Mouse (Mus musculus): ENCODE data around the gene Gm28051.

The Gm28051 gene

DNA sequence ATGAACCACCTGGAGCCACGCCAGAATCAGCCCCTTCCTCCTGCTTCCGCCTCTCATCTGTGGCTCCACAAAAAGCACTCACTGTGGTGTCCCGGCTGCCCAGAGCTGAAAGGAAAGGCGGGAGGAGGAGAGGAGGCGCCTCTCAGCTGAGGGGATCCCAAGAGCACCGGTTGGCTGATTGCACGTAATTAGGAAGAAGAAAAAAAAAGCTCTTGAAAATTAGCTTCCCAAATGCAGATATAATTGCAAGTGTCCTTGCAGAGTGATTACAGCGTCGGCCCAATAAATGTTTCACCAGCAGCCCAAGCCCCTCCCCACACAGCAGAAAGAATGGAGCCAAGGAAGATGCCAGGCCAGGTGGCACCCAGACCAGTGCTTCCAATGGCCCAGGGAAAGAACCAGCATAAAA lies 72.0 kb downstream of the Gm28051 start:
- DNase-seq (ENCODE audit: low spot score in 2 of 2), result no peak

DNA sequence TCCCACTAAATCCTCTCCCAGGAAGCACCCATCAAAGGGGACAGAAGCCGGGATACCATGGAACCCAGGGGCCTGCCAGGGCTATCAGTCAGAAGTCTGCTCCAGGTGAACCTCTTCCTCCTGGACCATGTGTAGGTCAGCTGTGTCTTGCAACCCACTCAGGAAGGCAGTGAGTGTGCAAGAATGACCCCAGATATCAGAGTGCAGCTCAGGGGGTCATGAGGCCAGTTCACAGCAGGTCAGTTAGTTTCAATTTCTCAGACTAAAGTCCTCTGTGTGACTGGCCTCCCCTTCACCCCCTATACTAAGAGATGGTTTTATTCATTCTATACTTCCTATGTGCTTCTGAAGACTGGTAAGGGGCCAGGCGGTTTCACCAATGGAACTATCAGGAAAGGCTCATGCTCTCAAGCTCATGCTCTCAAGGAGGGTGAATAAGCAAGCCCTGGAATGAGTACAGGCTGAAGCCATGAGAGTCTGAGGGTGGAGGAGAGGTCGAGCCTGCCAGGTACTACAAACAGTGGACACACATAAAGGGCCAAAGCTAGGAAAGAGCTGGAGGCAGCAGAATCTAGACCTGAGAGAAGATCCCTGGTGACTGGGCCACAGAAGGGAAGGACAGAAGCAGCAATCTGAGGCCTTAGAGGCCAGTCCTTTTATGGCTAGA lies 72.7 kb downstream of the Gm28051 start:
- no peak for DNase-seq (ENCODE audit: low spot score in 2 of 2)

DNA sequence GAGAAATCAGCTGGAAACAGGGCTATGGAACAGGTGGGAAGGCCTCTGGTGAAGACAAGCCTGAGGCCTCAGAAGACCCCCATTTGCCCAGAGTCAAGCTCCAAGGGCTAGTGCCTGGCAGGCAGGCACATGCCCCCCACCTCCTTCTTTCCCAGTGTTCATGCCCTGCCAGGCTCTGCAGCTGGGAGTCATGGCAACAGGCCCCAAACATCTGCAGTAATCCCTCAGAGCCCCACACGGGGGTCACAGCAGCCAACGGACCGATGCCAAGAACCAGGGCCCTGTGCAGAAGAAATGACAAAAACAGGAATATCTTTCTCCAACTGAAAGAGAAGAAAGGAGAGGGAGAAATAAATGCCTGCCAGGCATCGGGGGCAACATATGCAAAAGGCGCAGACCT lies 73.6 kb downstream of the Gm28051 start:
- no peak for DNase-seq (ENCODE audit: low spot score in 2 of 2)

DNA sequence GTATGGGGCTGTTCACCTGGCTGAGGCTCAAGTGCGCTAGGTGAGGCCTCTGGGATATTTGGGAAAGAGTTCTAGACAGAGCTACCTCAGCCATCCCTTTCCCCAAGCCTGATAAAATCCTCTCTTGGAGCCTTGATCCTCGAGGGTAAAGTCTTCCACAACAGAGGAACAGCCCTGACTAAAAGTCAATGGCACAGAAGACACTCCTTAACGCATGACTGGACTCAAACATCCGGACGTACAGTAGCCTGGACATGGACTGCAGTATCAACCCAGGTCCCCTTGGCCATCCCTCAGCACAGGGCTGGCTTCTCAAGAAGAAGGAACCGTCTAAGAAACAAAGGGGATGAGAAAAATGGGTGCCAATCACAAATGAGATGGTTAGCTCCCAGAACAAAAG lies 74.1 kb downstream of the Gm28051 start:
- DNase-seq (ENCODE audit: low spot score in 2 of 2), result no peak

DNA sequence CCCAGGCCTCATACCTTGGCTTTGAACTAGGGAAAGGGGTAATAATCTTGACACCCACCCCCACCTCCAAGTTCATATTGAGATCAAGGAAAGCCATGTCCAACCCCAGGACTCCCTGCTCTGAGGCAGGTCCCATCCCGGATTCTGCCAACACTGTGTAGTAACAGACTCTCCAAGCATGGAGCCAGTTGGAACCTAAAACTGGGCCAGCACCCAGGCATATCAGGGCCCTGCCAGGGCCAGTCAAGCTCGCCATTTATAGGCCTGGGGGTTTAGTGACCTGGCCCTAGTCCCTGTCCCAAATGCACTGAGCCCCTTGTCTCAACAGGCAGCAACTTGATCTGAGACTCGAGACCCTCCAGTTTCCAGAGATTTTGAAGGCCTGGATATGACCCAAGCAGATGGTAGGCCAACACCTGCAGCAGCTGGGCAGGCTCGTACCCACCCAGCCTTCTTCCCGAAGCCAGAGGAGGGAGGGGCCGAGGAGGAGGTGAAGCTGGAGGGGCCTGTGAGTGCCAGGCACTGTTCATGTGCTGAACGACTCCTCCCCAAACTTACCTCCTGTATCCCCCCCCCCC lies 74.8 kb downstream of the Gm28051 start:
- no peak for DNase-seq (ENCODE audit: low spot score in 2 of 2)

DNA sequence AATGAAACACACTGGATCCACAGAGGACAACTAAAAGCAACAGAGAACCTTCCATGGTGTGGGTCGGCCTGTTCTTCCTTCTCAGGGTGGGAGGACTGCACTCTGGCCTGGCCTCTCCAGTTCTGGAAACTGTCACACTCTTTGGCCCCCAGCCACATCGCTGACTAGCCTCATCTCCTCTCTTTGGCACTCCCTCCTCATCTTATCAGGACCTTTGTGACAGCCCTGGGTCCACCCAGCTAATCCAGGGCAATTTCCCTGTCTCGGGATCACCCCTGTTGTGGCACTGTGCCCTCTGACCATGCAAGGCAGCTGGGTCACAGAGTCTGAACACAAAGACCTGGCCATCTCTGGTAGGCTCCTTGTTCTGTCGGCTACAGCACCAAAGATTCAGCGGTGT lies 75.5 kb downstream of the Gm28051 start:
- DNase-seq (ENCODE audit: low spot score in 2 of 2), result peak in 1 of 2 experiments; percentile 58

DNA sequence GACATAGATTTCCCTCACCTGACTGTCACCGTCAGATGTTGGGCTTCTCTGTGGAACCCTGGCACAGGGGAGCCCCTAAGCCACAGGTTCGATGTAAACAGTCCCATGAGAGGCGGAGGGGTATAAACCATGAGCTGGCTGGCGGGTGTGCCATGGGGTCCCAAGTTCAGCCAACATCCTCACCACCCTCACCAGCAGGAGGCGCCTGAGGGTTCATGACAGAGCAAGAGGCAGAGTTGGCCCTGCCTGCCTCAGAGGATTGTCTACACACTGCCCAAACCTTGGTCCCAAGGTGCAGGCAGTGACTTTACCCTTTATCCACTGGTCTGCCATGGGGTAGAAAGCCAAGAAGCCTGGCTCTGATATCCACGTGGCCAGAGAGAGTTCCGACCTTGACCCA lies 76.0 kb downstream of the Gm28051 start:
- DNase-seq (ENCODE audit: low spot score in 2 of 2), result no peak

DNA sequence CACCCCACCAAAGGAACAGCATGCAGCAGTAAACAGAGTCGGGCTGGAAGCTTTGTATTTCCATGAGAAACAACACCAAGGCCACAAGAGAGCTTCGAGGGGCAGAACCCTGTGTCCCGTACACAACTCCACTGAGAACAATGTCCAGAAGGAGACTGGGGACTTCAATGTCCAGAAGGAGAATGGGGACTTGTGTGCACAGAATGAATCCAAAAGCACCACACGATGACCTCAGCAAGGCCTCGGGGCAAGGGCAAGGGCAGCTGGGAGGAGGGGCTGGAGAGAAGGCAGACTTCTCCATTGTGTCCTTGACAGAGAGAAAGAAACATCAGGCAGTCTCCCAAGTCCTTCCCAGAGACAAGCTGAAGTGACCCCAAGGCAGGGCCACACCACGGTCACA lies 78.7 kb downstream of the Gm28051 start:
- no peak for DNase-seq (ENCODE audit: low spot score in 2 of 2)

DNA sequence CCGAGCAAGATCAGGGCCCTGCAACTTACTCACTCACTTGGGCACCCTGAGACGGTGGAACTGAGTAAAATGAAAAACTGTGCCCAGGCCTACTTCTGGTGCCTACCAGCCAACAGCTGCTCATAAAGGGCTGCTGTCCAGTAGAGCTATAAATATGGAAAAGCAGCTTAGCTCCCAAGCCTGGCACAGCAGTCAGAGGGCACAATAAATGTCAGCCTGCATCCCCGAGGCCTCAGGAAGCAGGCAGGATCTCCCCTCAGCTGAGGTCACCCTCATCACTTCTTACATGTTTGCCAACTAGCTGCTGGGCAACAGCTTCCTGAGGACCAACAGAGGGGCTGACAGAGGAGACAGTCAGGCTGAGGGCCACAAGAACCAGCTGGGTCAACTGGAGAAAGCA lies 80.5 kb downstream of the Gm28051 start:
- no peak for DNase-seq (ENCODE audit: low spot score in 2 of 2)

DNA sequence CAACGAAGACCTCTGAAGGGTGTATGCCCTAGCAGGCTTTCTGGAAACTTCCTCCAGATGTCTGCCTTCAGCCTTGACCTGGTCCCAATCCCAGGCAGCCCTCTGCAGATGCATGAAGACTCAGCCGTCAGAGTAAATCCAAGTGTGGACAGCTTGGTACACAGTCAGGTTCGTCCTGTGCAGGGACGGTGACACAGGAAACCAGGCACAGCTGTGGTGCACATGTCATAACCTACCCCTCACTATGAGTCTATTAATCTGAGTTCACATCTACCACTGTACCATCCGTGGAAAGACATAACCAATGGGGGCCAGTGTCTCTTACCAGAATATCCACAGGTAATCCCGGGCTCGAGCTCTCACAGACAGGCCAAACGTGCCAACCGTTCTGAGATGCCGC lies 83.0 kb downstream of the Gm28051 start:
- DNase-seq (ENCODE audit: low spot score in 2 of 2), result no peak

DNA sequence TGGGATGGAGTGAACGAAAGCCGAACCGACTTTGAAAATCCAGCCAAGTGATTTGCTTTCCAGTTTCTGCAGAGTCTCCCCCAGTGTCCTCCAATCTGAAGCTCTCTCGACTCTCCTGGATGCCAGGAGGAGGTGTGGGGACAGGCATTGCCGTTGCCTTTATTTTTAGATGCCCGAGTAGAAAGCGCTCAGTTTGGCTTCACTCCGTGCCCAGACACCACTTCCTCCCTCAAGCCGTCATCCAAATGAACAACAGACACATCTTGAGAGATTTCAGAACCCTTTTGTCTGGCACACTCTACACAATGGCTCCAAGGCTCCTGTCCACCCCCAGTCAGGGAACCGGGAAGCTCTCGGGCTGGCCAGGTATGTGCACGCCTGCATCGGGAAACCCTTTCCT lies 83.4 kb downstream of the Gm28051 start:
- DNase-seq (ENCODE audit: low spot score in 2 of 2), result no peak

DNA sequence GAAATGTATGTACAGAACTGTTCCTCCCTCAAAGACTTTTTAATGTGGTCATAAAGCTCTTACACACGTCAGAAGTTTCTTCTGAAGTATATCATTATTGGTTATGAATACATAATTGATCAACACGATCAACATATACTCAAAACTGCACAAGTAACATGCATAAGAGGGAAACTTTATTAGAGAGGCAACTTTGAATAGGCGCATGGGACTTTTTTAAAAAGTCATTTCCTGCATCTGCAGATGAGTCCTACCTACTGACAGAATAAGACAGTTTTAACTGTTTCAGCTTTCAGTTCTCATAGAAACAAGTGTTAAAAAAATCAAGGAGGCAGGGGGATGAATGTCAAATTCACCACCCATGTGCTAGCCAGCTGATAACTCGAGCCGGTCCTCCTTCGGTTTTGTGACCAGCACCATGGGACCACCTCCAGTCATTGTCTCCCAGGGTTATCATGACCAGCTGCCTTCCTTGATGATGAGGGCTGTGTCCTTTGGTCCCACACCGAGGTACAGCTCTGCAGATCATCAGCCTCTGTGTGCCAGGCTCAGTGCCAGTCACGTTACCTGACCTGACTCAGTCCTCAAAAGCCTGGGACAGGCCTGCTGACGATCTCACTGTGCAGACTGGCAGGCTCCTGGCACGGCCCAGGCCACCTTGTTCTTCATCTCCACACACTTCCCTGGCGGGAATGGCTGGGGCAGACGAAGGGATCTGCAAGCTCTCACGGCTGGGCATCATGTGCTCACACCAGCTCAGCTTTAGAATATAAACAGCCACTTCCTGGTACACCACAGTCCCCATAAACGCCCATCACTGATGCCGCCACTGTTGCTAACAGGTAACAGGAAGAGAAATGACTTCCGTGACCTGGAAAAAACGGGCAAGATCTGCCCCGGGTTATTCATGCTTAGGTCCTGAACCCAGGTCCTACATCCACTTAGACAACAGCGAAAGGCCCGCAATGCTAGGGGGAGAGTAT lies 84.4 kb downstream of the Gm28051 start:
- DNase-seq (ENCODE audit: low spot score in 2 of 2), result peak; percentile 41 to 55

DNA sequence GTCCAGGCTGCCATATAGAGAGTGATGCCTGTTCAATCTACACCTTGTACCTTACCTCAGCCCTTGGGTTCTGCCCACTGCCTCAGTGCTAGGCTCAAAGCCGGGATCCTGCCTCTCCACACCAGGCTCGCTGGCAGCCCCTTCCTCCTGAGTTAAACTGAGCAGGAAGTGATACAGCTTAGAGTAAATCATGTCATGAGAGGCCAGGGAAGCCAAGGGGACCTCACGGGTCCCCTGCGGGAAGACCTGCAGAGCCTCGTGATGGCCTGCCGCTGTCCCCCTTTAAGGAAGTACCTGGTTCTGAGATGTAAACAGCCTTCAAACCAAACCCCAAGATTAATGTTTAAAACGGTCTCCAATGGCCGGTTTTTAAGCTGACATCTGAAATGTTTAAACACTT lies 85.4 kb downstream of the Gm28051 start:
- no peak for DNase-seq (ENCODE audit: low spot score in 2 of 2)

DNA sequence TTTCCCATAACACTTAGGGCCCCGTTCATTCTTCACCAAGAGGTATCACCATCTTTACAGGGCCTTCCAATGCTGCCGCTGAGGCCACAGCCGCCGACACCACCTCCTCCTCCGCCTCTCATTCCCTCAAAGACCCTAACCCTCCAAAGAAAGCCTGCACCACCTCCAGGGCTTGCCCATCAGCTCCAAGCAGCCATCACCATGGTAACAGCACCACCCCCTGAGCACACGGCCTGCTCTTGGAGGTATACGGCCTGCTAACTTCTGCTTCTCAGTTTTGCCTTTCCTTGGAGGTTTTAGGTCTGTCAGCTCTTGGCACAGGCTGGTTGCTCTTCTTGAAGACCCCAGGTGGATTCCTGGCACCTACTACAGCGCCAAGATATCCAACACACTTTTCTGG lies 86.7 kb downstream of the Gm28051 start:
- DNase-seq (ENCODE audit: low spot score in 2 of 2), result no peak

Data from heart, adult 9 months (tissue).